Mouse (Mus musculus) hindbrain, embryonic 15.5 days (tissue): ENCODE data around the gene Prkn. TPM values are rescaled to one million over a fixed set of nuclear protein-coding genes. Genes with fewer than 3 reads are reported as not detected.

Experiments used
- ATAC-seq: fragments of 200-750 bp; cut with Nextera tagmentation; 2 replicates; pipeline ENCODE4 v1.8.0; 2017; ENCODE audit warnings: low read depth, moderate number of reproducible peaks, moderate TSS enrichment; ENCODE audit not compliant: low FRiP score
- H3K27ac ChIP-seq: fragments of 300-500 bp; sonication (generic); replicated peaks from 2 replicates; pipeline ENCODE4 v1.5.1; 2015; ENCODE audit warnings: mild to moderate bottlenecking, inconsistent platforms
- H3K27me3 ChIP-seq: fragments of 300-500 bp; sonication (generic); 2 replicates; pipeline ENCODE4 v1.6.1; 2015; ENCODE audit warnings: control low read depth, inconsistent platforms
- H3K36me3 ChIP-seq: fragments of 300-500 bp; sonication (generic); 2 replicates; pipeline ENCODE4 v1.6.1; 2015; ENCODE audit warnings: control low read depth, inconsistent platforms
- H3K4me1 ChIP-seq: fragments of 300-500 bp; sonication (generic); replicated peaks from 2 replicates; pipeline ENCODE4 v1.6.1; 2015; ENCODE audit warnings: control low read depth, inconsistent platforms
- H3K4me2 ChIP-seq: fragments of 300-500 bp; sonication (generic); 2 replicates; pipeline ENCODE4 v1.6.1; 2015; ENCODE audit warnings: moderate library complexity, mild to moderate bottlenecking, inconsistent platforms
- H3K4me3 ChIP-seq: fragments of 300-500 bp; sonication (generic); 2 replicates; pipeline ENCODE4 v1.5.1; 2015; ENCODE audit warnings: mild to moderate bottlenecking, inconsistent platforms
- H3K9ac ChIP-seq: fragments of 300-500 bp; sonication (generic); 2 replicates; pipeline ENCODE4 v1.6.1; 2015; ENCODE audit warnings: inconsistent platforms
- H3K9me3 ChIP-seq: fragments of 300-500 bp; sonication (generic); 2 replicates; pipeline ENCODE4 v1.6.1; 2016; ENCODE audit warnings: control low read depth, inconsistent platforms
- WGBS: fragments of 180-500 bp; shearing (Covaris S2); methylation state at CpG from one replicate; pipeline ENCODE4 v1.1.7; 2015; 5-methylcytosine and 5-hydroxymethylcytosine counted together
- polyA plus RNA-seq: library from polyadenylated mRNA; unstranded; fragments of >200 nt; fragmentation: Nextera tagmentation; extraction: Ambion mirVana; gene quantifications from 2 replicates; pipeline ENCODE4 v1.2.1, GENCODE M21; 2015

Gene Prkn
- polyA plus RNA-seq, 1 experiment from 2014 or later, result 4.3 TPM

DNA sequence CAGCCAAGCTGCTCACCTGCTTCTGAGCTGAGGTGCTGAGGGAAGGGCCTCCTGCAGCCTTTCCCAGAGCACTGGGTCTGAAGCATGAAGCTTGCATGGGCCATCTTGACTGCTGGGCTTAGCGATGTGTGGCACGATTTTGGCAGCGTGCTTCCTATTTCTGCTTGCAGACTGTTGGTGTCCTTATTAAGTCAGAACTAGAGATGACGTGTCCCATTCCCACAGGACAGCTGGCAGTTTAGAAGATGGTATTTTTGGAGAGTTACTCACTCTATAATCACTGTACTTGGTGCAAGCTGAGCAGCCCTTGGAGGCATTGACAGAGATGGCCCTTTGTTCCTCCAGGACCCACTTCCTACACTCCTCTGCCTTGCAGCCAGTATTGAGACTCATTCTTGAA, 545.1 kb downstream of the Prkn start:
- no peak overlapping the region for H3K9ac ChIP-seq
- H3K36me3 ChIP-seq, result no peaks in the 10 kb centered on the region
- no peak overlapping the region for H3K4me3 ChIP-seq
- no peak overlapping the region for H3K4me2 ChIP-seq
- H3K27ac ChIP-seq, result no peak overlapping the region
- ATAC-seq, result no peak
- WGBS, result 82% methylated on average over 4 of the region's 4 CpGs
- no peaks in the 10 kb centered on the region for H3K4me1 ChIP-seq
- no peaks in the 10 kb centered on the region for H3K27me3 ChIP-seq
- no peaks in the 10 kb centered on the region for H3K9me3 ChIP-seq

DNA sequence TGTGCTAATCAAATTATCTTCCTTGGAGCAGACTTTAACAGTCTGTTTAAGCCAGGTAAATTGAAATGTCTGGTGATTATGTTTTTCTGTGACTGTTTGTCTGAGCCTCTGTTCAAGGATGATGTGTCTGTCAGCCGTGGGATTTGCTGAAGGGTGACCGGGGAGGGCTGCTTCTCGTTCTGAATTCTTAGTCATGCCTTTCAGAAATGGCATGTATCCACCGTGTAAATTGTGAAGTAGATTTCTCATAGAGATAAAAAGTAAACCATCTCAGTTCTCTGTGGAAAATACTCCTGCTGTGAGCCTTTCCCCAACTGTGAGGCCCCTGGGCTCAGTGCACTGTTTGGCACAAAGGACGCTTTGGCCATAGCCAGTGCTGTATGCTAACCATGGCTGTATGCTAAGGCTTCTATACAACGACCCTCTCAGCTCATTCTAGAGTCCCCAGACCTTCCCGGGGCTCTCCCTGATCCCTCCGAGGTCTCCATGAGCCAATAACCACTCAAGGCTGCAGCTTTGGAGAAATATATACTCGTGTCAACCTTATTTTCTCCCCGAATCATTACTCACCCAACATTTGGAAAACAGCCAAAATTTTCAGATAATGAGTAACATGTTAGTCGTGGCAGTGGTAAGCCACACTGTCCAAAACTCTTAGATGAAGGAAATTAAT, 552.6 kb downstream of the Prkn start:
- no peak for ATAC-seq
- H3K9ac ChIP-seq, result no peak overlapping the region
- H3K27me3 ChIP-seq, result no peaks in the 10 kb centered on the region
- H3K9me3 ChIP-seq, result no peaks in the 10 kb centered on the region
- H3K4me3 ChIP-seq, result no peak overlapping the region
- H3K27ac ChIP-seq, result no peak overlapping the region
- H3K4me2 ChIP-seq, result no peak overlapping the region
- WGBS, result 49% methylated on average over 11 of the region's 11 CpGs
- H3K36me3 ChIP-seq, result no peaks in the 10 kb centered on the region
- 0 out of 2 replicates have a peak, but pooled peaks cover 3% of the 10 kb centered on the region for H3K4me1 ChIP-seq

DNA sequence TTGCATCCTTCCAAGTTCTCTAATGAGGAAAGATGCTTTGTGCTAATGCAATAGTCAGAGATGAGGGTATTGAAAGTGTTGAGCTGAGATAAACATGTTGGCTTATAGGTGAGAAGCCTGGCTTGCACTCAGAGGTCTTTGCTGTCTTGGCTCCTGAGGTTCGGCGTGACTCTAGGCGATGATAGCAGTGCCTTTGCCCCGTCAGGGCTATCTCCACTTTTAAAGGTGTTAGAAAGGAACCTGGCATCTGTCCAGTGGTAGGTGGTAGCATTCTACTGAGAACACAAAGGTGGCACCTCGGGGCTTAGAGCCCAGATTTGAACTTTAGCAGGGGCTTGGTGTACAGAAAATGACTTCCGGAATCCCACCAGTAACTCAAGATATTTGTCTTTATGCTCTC, 554.4 kb downstream of the Prkn start:
- no peak for ATAC-seq
- H3K36me3 ChIP-seq, result no peaks in the 10 kb centered on the region
- H3K9me3 ChIP-seq, result no peaks in the 10 kb centered on the region
- 93% methylated on average over 6 of the region's 6 CpGs for WGBS
- 0 out of 2 replicates have a peak, but pooled peaks cover 3% of the 10 kb centered on the region for H3K4me1 ChIP-seq
- no peaks in the 10 kb centered on the region for H3K27me3 ChIP-seq
- H3K4me3 ChIP-seq, result no peak overlapping the region
- H3K9ac ChIP-seq, result no peak overlapping the region
- H3K4me2 ChIP-seq, result no peak overlapping the region
- H3K27ac ChIP-seq, result no peak overlapping the region

DNA sequence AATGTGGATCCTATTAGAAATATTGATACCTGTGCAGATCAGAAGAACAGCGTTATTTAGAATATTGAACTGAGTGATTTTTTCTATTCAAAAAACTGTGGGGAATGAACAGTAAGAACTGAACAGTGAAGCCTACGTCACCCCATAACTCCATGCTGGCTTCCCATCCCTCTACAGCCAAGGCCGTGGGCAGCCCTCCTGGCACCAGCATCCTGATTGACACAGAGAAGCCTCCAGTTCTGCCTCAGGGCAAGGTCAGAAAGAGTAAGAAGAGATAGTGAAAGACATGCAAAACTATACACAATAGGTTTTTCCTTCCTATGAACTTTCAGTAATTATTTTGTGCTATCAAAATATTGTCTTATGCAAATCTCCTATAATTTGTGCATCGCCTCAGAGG, 557.5 kb downstream of the Prkn start:
- ATAC-seq, result no peak
- no peak overlapping the region for H3K4me2 ChIP-seq
- no peak overlapping the region for H3K4me3 ChIP-seq
- no peaks in the 10 kb centered on the region for H3K36me3 ChIP-seq
- no peaks in the 10 kb centered on the region for H3K9me3 ChIP-seq
- H3K4me1 ChIP-seq, result 0 out of 2 replicates have a peak, but pooled peaks cover 3% of the 10 kb centered on the region
- WGBS, result 87% methylated on average over 4 of the region's 4 CpGs
- H3K27me3 ChIP-seq, result no peaks in the 10 kb centered on the region
- H3K9ac ChIP-seq, result no peak overlapping the region
- no peak overlapping the region for H3K27ac ChIP-seq

DNA sequence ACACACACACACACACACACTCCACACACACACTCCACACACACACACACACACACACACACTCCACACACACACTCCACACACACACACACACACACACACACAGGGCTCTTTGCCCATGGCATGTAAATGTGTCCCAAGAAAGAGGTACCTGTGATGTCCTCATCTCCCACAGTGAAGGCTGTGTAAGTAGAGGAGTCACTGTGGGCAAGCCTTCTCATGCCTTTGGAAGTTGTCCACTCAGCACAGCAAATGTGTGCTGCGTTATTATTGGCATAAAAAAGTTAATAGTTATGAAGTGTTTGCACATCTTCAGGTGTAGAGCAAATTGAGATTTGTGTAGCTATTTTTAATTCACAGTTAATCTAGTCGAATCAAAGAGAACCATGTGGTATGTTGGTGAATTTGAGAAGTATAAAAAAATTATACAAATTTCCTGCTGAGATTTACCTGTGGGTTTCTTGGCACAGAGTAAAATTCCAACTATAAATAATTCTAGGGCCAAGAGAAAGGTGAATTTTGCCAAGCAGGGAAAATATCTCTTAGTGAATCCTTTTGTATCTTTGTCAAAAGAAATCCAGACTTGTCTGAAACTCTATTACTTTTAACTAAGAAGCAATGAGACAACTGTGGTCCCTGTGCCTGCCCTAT, 562.2 kb downstream of the Prkn start:
- Histone ChIP-seq H3K27ac (no peak overlapping the region), H3K4me1 (no peaks in the 10 kb centered on the region), H3K4me3 (no peak overlapping the region), H3K36me3 (no peaks in the 10 kb centered on the region), H3K27me3 (no peaks in the 10 kb centered on the region), H3K4me2 (no peak overlapping the region), H3K9ac (no peak overlapping the region), H3K9me3 (no peaks in the 10 kb centered on the region)
- no peak for ATAC-seq
- 84% methylated on average over 2 of the region's 2 CpGs for WGBS

DNA sequence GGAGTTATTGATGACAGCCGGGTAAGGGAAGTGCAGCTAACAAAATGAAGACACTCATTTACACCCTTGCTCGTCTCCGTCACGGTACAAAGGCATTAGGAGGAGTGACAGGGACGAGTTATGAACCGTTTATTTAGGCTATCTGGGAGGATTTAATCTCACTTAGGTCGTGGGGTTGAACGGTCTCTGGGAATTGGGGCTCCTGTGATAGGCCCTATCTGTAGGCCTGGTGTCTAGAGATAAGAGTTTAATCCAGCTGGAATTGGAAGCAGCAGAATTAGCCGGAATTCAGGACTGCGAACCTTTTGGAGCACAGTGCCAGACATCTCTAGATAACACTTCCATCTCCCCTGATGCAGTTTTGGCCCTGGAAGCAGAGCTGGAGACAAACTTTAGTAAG, 571.2 kb downstream of the Prkn start:
- Histone ChIP-seq H3K36me3 (no peaks in the 10 kb centered on the region), H3K4me3 (no peak overlapping the region), H3K27ac (no peak overlapping the region), H3K4me2 (no peak overlapping the region), H3K4me1 (no peaks in the 10 kb centered on the region), H3K27me3 (no peaks in the 10 kb centered on the region), H3K9ac (no peak overlapping the region), H3K9me3 (no peaks in the 10 kb centered on the region)
- 52% methylated on average over 10 of the region's 10 CpGs for whole genome bisulfite sequencing
- no peak for ATAC-seq

DNA sequence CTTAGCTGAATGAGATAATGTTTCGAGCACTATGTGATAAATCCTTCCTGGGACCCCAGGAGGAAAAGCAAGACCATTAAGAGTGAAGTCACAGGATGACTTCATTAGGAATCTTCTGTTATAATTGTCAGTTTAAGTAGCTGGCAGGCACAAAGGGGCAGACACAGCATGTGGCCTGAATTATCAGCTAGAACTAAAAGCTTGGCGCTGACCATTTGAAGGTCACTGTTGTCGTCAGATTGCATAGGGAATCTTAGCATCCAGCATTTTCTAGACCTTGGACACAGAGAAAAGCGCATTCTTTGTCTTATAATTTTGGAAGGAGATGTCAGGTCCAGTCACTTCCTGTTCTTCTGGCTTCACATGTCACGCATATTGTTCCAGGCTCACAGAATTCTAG, 573.5 kb downstream of the Prkn start:
- no peaks in the 10 kb centered on the region for H3K36me3 ChIP-seq
- no peaks in the 10 kb centered on the region for H3K9me3 ChIP-seq
- H3K27ac ChIP-seq, result no peak overlapping the region
- no peak for ATAC-seq
- no peak overlapping the region for H3K4me3 ChIP-seq
- no peak overlapping the region for H3K9ac ChIP-seq
- H3K27me3 ChIP-seq, result no peaks in the 10 kb centered on the region
- H3K4me1 ChIP-seq, result no peaks in the 10 kb centered on the region
- no peak overlapping the region for H3K4me2 ChIP-seq
- WGBS, result 60% methylated on average over 5 of the region's 5 CpGs

DNA sequence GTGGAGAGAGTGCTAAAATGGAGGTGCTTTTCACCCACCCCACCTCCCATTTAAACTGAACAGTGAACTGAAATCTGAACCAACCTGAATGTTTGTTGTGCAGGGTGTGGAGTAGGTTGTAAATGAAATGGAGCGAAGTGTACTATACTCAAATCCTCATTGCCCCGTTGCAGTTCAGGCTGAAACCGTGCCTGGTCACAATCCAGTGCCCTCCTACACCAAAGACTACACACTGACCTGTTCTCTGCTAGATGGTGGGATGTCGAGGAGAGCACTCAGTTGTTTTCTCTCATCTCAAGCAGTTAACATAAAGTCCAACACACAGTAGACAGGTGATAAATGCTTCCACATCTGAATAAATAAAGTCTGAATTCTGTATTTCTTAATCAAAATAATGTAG, 574.1 kb downstream of the Prkn start:
- Histone ChIP-seq H3K4me2 (no peak overlapping the region), H3K4me3 (no peak overlapping the region), H3K27ac (no peak overlapping the region), H3K36me3 (no peaks in the 10 kb centered on the region), H3K4me1 (no peaks in the 10 kb centered on the region), H3K9me3 (no peaks in the 10 kb centered on the region), H3K9ac (no peak overlapping the region), H3K27me3 (no peaks in the 10 kb centered on the region)
- no peak for ATAC-seq
- 72% methylated on average over 4 of the region's 4 CpGs for WGBS

DNA sequence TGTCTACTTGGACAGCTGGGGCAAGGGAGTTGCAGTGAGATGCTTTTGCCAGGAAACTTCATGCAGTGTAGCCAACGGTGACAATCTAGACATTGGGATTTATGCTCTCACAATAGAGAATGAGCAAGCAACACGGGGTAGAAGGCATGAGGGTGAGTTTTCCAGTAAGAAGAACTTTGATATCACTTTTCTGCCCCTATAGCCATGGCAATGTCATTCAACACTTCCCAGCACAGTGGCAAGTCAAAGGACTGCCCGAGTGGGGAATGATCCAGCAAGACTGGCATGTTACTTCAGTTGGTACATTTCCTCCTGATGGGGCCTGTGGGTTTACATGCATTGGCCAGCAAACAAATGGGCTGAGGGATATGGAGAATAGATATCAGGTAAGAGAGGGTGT, 577.0 kb downstream of the Prkn start:
- Histone ChIP-seq H3K27ac (no peak overlapping the region), H3K9me3 (no peaks in the 10 kb centered on the region), H3K27me3 (no peaks in the 10 kb centered on the region), H3K4me3 (no peak overlapping the region), H3K36me3 (no peaks in the 10 kb centered on the region), H3K4me1 (no peaks in the 10 kb centered on the region), H3K4me2 (no peak overlapping the region), H3K9ac (no peak overlapping the region)
- no peak for ATAC-seq
- WGBS, result 61% methylated on average over 3 of the region's 3 CpGs

DNA sequence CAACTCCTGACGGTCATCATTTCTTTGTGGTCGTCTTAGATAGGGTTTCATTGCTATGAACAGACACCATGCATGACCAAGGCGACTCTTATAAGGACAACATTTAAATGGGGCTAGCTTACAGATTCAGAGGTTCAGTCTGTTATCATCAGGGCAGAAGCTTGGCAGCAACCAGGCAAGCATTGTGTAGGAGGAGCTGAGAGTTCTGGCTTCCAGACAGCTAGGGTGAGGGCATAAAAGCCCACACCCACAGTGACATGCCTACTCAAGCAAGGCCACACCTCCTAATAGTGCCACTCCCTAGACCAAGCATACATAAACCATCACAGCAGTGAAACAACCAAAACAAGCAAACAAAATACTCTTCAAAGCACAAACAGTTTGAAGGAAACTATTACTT, 579.3 kb downstream of the Prkn start:
- Histone ChIP-seq H3K9ac (no peak overlapping the region), H3K4me3 (no peak overlapping the region), H3K27ac (no peak overlapping the region), H3K4me1 (no peaks in the 10 kb centered on the region), H3K4me2 (no peak overlapping the region), H3K9me3 (no peaks in the 10 kb centered on the region), H3K27me3 (no peaks in the 10 kb centered on the region), H3K36me3 (no peaks in the 10 kb centered on the region)
- 79% methylated on average over 3 of the region's 3 CpGs for WGBS
- no peak for ATAC-seq

DNA sequence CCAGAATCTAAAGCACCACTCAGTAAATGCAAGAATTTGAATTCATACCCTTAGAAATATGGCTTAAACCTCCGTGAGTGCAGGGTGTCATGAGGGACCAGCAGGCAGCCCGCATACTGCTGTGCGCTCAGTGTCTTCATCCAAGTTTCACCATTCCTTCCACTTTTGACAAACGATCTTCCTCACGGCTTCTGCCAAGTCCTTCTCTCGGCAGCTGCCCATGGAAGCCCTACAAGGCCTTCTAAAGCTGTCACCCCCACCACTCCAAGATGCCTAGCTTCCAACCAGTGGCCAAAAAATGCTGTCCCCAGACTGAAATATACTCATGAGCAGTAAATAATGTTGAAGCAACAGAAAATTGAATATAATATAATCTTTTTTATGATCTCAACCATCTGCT, 580.7 kb downstream of the Prkn start:
- H3K4me3 ChIP-seq, result no peak overlapping the region
- H3K27ac ChIP-seq, result no peak overlapping the region
- no peaks in the 10 kb centered on the region for H3K9me3 ChIP-seq
- H3K36me3 ChIP-seq, result no peaks in the 10 kb centered on the region
- WGBS, result 54% methylated on average over 6 of the region's 6 CpGs
- ATAC-seq, result no peak
- no peak overlapping the region for H3K4me2 ChIP-seq
- no peak overlapping the region for H3K9ac ChIP-seq
- no peaks in the 10 kb centered on the region for H3K27me3 ChIP-seq
- H3K4me1 ChIP-seq, result no peaks in the 10 kb centered on the region

DNA sequence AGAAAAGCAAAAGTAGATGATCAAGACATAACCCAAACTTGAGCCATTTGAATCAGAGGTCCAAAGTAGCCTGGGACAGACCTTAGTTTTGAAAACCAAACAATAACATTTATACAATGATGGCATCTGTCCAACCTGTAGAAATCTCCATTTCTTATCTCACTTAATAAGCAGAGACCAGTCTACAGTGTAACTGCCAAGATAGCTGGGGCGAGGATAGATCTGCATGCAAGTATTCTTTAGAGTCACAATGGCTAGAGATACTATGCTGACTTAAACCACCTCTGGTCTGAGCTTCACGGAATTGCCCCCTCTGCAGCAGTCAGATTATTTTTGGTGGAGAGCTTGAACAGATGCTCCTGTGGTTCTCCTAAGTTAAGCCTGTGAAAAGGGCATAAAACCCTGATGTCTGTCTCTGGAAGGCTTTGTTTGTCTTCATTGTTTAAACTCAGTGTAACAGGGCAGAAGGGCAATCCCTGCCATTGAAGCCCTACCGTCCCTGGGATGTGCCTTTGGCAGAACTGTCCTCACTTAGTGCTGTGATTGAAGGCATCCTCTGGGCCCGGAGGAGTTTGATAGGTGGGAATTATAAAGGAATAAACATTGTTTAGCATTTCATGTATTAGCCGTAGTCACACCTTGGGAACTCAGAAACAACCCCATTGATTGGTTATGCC, 581.2 kb downstream of the Prkn start:
- H3K9me3 ChIP-seq, result no peaks in the 10 kb centered on the region
- WGBS, result 26% methylated on average over 5 of the region's 5 CpGs
- H3K4me1 ChIP-seq, result no peaks in the 10 kb centered on the region
- no peak overlapping the region for H3K4me3 ChIP-seq
- no peak overlapping the region for H3K4me2 ChIP-seq
- H3K36me3 ChIP-seq, result no peaks in the 10 kb centered on the region
- no peak overlapping the region for H3K9ac ChIP-seq
- ATAC-seq, result no peak
- no peaks in the 10 kb centered on the region for H3K27me3 ChIP-seq
- no peak overlapping the region for H3K27ac ChIP-seq
